Mouse (Mus musculus) MEL (cell line): Measurements from ENCODE around the gene Cldn10.

ENCODE experiments used
- CTCF ChIP-seq, 3 experiments: IDR thresholded peaks in 2 of 3; conservative IDR thresholded peaks in 1 of 3; 2 replicates each; pipeline ENCODE4 v1.5.1; 2011 to 2012; ENCODE audit warnings: low read length in 3 of 3, low read depth in 2 of 3, mild to moderate bottlenecking in 2 of 3, improper control_type of control experiment in 1 of 3, inconsistent platforms in 1 of 3, mixed read lengths in 1 of 3, moderate library complexity in 1 of 3; ENCODE audit not compliant: control insufficient read depth in 1 of 3, insufficient read depth in 1 of 3, poor library complexity in 1 of 3, severe bottlenecking in 1 of 3
- EP300 ChIP-seq, 2 experiments: IDR thresholded peaks; 2 replicates each; pipeline ENCODE4 v1.6.1; 2011; ENCODE audit warnings: improper control_type of control experiment in 2 of 2, low read length in 2 of 2, low read depth in 1 of 2, mild to moderate bottlenecking in 1 of 2
- HCFC1 ChIP-seq: IDR thresholded peaks from 2 replicates; pipeline ENCODE4 v1.6.1; 2012; ENCODE audit warnings: low read depth, mild to moderate bottlenecking, inconsistent platforms, low read length, improper control_type of control experiment, moderate library complexity

GRCm38 (mm10) chr14:118751193-118751753 is 36.4 kb upstream of the Cldn10 start:
- TF ChIP-seq EP300 (IDR thresholded peaks at IDR 0.05; ENCODE audit: low read depth in 1 of 2, low read length in 2 of 2) (0 out of 4 replicates have a peak, but pooled peaks of 1 of the 2 experiments have one; percentile 1), HCFC1 (no peak), CTCF (IDR thresholded peaks at IDR 0.05 in 2 of 3, conservative IDR thresholded peaks at IDR 0.05 in 1 of 3; ENCODE audit: control insufficient read depth in 1 of 3, insufficient read depth in 1 of 3, low read depth in 2 of 3, low read length in 3 of 3, poor library complexity in 1 of 3, severe bottlenecking in 1 of 3) (no peak)
